In the genomic region with DNA sequence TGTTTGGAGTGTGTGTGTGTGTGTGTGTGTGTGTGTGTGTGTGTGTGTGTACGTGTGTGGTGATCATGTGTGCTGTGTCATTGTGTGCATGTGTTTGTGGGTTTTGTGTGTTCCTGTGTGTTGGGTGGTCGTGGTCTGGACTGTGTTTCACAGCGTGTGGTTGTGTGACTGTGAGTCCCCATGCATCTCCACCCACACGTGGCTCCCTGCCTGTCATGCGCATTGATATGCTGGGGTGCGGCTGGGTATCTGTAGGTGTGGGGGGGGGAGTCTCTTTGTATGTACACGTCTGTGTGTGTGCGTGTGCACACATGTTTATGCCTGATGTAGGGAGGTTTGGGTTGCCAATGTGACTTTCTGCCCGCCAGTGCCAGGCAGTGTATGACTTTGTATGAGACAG, we compare ENCODE assay signal across 13 mouse cellular contexts. TPM values are rescaled to one million over a fixed set of nuclear protein-coding genes. Genes with fewer than 3 reads are reported as not detected.
DNase-seq lines count a peak whose midpoint lies in the region; ATAC-seq and TF ChIP-seq lines count a peak whose summit lies in the region.
"Had no signal": no experiment of that assay in that cellular context is flagged by ENCODE, and none has a peak within 500 bp of the region (broad histone marks: within the 10 kb centered on the region; RNA-seq: fewer than 3 reads in every experiment).

No protein-coding gene starts in this region.

- DNase-seq in cerebellum, adult 18-20 months, result peak; percentile 39 to 51
- no peak for DNase-seq in cerebellum, postnatal 4 days (ENCODE audit: low spot score in 2 of 2)
- peak in 1 of 2 experiments; percentile 50 for DNase-seq in left cerebral cortex, adult 2 months (ENCODE audit: extremely low spot score in 1 of 2, low spot score in 2 of 2)
- DNase-seq in left cerebral cortex, adult 8-10 months (ENCODE audit: low spot score in 2 of 2), result no peak
- peak; percentile 70 for DNase-seq in brain, adult 2 months (ENCODE audit: low read depth, low spot score)
- no peak for DNase-seq in thymus, adult 2 months
- no peak for DNase-seq in adipocyte (ENCODE audit: low spot score)
- DNase-seq: kidney, postnatal 4 days; lung, postnatal 10 days had no signal

- peaks cover 99% of the 10 kb centered on the region for H3K4me1 ChIP-seq in limb, embryonic 15.5 days
- H3K4me1 ChIP-seq in thymus, adult 2 months (replicated peaks; ENCODE audit: control insufficient read depth, insufficient read depth, low read length), result no peaks in the 10 kb centered on the region

- 79% methylated on average over 9 of the region's 9 CpGs for WGBS in limb, embryonic 15.5 days
- 85% methylated on average over 9 of the region's 9 CpGs for WGBS in thymus, adult 2 months

- H3K27ac ChIP-seq in left cerebral cortex, adult 2 months, result peak overlapping the region; percentile 99
- H3K27ac ChIP-seq in limb, embryonic 15.5 days, result peak overlapping the region; percentile 92; the same call in 1 of the 2 replicates
- H3K27ac ChIP-seq in thymus, adult 2 months (ENCODE audit: control insufficient read depth, insufficient read depth, low read length), result no peak overlapping the region
- H3K27ac ChIP-seq: limb, embryonic 12.5 days had no signal

- H3K4me3 ChIP-seq in left cerebral cortex, adult 2 months, result peak overlapping the region; percentile 27
- no peak overlapping the region for H3K4me3 ChIP-seq in limb, embryonic 15.5 days
- no peak overlapping the region for H3K4me3 ChIP-seq in thymus, adult 2 months (ENCODE audit: control insufficient read depth, insufficient read depth, low read length)
- H3K4me3 ChIP-seq: heart, embryonic 12.5 days had no signal

- intact Hi-C loops in left cerebral cortex, adult 2 months (cut with DNase I), result no loop called here

- TF ChIP-seq POLR2A in thymus, adult 2 months (IDR thresholded peaks at IDR 0.05; ENCODE audit: control insufficient read depth, extremely low read depth, insufficient read depth, low read length, poor library complexity), result no peak

- H3K36me3 ChIP-seq in limb, embryonic 15.5 days, result peaks cover 15% of the 10 kb centered on the region
- no peaks in the 10 kb centered on the region for H3K36me3 ChIP-seq in thymus, adult 2 months (ENCODE audit: control insufficient read depth, insufficient read depth, low read length)

- no peak overlapping the region for H3K9ac ChIP-seq in limb, embryonic 15.5 days
- H3K9ac ChIP-seq: heart, embryonic 12.5 days had no signal

- TF ChIP-seq CTCF in left cerebral cortex, adult 2 months (IDR thresholded peaks at IDR 0.05), result no peak
- no peak for TF ChIP-seq CTCF in thymus, adult 2 months (IDR thresholded peaks at IDR 0.05; ENCODE audit: borderline replicate concordance, control insufficient read depth, extremely low read depth, insufficient read depth, low read length, poor library complexity)

- ATAC-seq in limb, embryonic 15.5 days (ENCODE audit: insufficient number of reproducible peaks, low FRiP score, low TSS enrichment, low read depth), result no peak

- H3K9me3 ChIP-seq in limb, embryonic 15.5 days, result no peaks in the 10 kb centered on the region
- H3K9me3 ChIP-seq: G1E; heart, embryonic 12.5 days; limb, embryonic 12.5 days had no signal

- peaks cover 3% of the 10 kb centered on the region; the same call in 1 of the 2 replicates for H3K27me3 ChIP-seq in limb, embryonic 15.5 days
- H3K27me3 ChIP-seq in thymus, adult 2 months (ENCODE audit: control insufficient read depth, insufficient read depth, low read length), result no peaks in the 10 kb centered on the region

- 0 out of 2 replicates have a peak overlapping the region, but pooled peaks have one; percentile 50 for H3K4me2 ChIP-seq in limb, embryonic 15.5 days
- H3K4me2 ChIP-seq: heart, embryonic 12.5 days had no signal

RNA-seq across cellular contexts. Expression of a gene that starts 7.0 kb away (rescaled TPM):
- total RNA-seq in left cerebral cortex, adult 2 months (2021), result 100 to 1,000 TPM; 347 to 350 TPM
- 100 to 1,000 TPM; 352 to 438 (median 370) TPM for total RNA-seq in left cerebral cortex, adult 8-10 months (2022)
- 87.0 and 100 TPM in 2 replicates for polyA plus RNA-seq in limb, embryonic 15.5 days (2015; fragmentation: Nextera tagmentation; extraction: Ambion mirVana)
- 17.7 and 18.2 TPM in 2 replicates for polyA plus RNA-seq in thymus, adult 2 months (2012; rRNA removed)

RNA-seq across cellular contexts. Expression of a gene that starts 29.5 kb away (rescaled TPM):
- total RNA-seq in left cerebral cortex, adult 2 months (2021), result 10 to 100 TPM in 1 of 2 experiments, 1 to 10 TPM in 1; 9.7 to 11.1 TPM
- total RNA-seq in left cerebral cortex, adult 8-10 months (2022), result 1 to 10 TPM; 8.4 to 9.7 (median 8.9) TPM
- polyA plus RNA-seq in limb, embryonic 15.5 days (2015; fragmentation: Nextera tagmentation; extraction: Ambion mirVana), result 7.5 and 8.0 TPM in 2 replicates
- 2.2 TPM in 2 replicates for polyA plus RNA-seq in thymus, adult 2 months (2012; rRNA removed)

RNA-seq across cellular contexts. Expression of a gene that starts 38.2 kb away (rescaled TPM):
- total RNA-seq in left cerebral cortex, adult 2 months (2021), result 10 to 100 TPM; 23.9 to 25.8 TPM
- 10 to 100 TPM; 23.3 to 28.4 (median 24.7) TPM for total RNA-seq in left cerebral cortex, adult 8-10 months (2022)
- polyA plus RNA-seq in limb, embryonic 15.5 days (2015; fragmentation: Nextera tagmentation; extraction: Ambion mirVana), result 44.7 and 45.6 TPM in 2 replicates
- 52.9 and 60.6 TPM in 2 replicates for polyA plus RNA-seq in thymus, adult 2 months (2012; rRNA removed)

RNA-seq across cellular contexts. Expression of a gene that starts 47.3 kb away (rescaled TPM):
- total RNA-seq in left cerebral cortex, adult 2 months (2021), result 10 to 100 TPM; 77.7 to 77.8 TPM
- 10 to 100 TPM; 72.4 to 90.1 (median 79.4) TPM for total RNA-seq in left cerebral cortex, adult 8-10 months (2022)
- 102 and 122 TPM in 2 replicates for polyA plus RNA-seq in limb, embryonic 15.5 days (2015; fragmentation: Nextera tagmentation; extraction: Ambion mirVana)
- 109 and 117 TPM in 2 replicates for polyA plus RNA-seq in thymus, adult 2 months (2012; rRNA removed)

RNA-seq across cellular contexts. Expression of a gene that starts 53.6 kb away (rescaled TPM):
- total RNA-seq in left cerebral cortex, adult 2 months (2021), result 100 to 1,000 TPM; 459 to 496 TPM
- total RNA-seq in left cerebral cortex, adult 8-10 months (2022), result 100 to 1,000 TPM; 333 to 426 (median 383) TPM
- 1,060 and 1,089 TPM in 2 replicates for polyA plus RNA-seq in limb, embryonic 15.5 days (2015; fragmentation: Nextera tagmentation; extraction: Ambion mirVana)
- 182 and 186 TPM in 2 replicates for polyA plus RNA-seq in thymus, adult 2 months (2012; rRNA removed)

Comparison
In these comparisons a context has a peak if more than half of its experiments do, and no peak if none do; other contexts are left out.
1. DNase-seq: peak in cerebellum, adult 18-20 months (2 of 2) and brain, adult 2 months (single experiment); none in cerebellum, postnatal 4 days (0 of 2), left cerebral cortex, adult 8-10 months (0 of 2), thymus, adult 2 months (single experiment) and adipocyte (single experiment).